Mouse (Mus musculus): Measurements from ENCODE around the gene Rgs14. TPM values are rescaled to one million over a fixed set of nuclear protein-coding genes. Genes with fewer than 3 reads are reported as not detected.

Gene Rgs14
- polyA plus RNA-seq, 1 experiment = 3.6 TPM

DNA sequence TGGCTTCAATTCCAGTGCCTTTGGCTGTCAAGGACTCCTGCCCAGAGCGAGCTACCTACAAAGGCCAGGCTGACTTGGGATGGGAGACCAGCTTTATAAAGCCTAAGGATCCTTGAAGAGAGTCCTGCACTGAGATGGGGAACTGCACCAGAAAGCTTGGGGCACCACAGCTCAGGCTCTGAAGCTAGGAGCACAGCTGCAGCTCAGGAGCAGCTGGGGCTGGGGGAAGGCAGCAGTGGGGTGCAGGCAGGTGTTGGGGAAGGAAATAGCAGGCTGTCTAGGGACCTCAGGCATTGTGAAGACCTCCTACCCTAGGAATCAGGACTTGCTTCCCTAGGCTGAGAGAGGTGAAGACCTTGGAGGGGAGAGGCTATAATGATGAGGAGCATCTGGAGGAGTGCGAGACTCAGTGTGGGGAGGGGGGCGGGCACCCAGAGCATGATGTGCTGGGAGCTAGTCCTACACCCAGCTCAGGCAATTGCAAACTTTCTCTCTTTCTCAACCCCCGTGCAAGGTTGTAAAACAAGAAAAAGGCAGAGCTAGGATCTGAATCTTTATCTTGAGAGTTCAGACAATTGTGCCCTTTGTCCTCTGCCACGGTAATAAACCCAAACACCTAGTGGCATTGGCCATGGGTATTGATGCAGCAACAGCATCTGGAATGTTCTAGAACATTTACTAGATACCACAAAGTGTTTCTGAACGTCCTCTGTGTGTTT is 4.8 kb downstream of the Rgs14 start:
- H3K27me3 ChIP-seq (ENCODE audit: control insufficient read depth, insufficient read depth, low read length, poor library complexity, severe bottlenecking) = no peaks in the 10 kb centered on the region

DNA sequence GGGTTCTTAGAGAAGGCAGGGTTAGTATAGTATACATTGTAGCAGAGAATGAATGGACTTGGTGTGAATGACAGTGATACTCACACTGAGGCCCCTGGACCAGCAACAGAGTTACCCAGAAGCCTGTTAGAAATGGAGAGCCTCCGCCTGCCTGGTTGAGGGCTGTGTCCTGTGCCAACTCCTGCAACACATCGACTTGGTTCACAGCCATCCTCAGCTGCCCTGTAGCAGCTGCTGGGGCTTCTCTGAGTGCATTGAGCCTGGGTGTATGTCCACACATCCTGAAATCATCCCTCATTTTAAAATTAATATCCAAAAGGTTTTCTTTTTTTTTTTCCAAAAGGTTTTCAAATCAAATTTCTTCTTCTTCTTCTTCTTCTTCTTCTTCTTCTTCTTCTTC is 6.3 kb downstream of the Rgs14 start:
- no peaks in the 10 kb centered on the region for H3K36me3 ChIP-seq (ENCODE audit: control insufficient read depth, insufficient read depth, low read length, poor library complexity, severe bottlenecking)
- H3K4me1 ChIP-seq (ENCODE audit: control insufficient read depth, insufficient read depth, low read length) = peaks cover 5% of the 10 kb centered on the region
- TF ChIP-seq EP300 (IDR thresholded peaks at IDR 0.05; ENCODE audit: insufficient read depth, low read depth, low read length) (no peak), CTCF (IDR thresholded peaks at IDR 0.05; ENCODE audit: low read depth, low read length) (no peak), POLR2A (IDR thresholded peaks at IDR 0.05; ENCODE audit: insufficient read depth, low read length) (no peak)
- no peaks in the 10 kb centered on the region for H3K9me3 ChIP-seq (replicated peaks; ENCODE audit: control insufficient read depth, insufficient read depth, low read length, poor library complexity, severe bottlenecking)
- H3K4me3 ChIP-seq (ENCODE audit: low read depth, low read length) = no peak overlapping the region
- no peak overlapping the region for H3K27ac ChIP-seq (ENCODE audit: insufficient read depth, low read length)
- H3K27me3 ChIP-seq (ENCODE audit: control insufficient read depth, insufficient read depth, low read length, poor library complexity, severe bottlenecking) = no peaks in the 10 kb centered on the region
- no peak overlapping the region for H3K9ac ChIP-seq (ENCODE audit: low read depth, poor library complexity, severe bottlenecking)

More for the DNA sequence above, 4.8 kb downstream of the Rgs14 start:
- Histone ChIP-seq H3K9me3 (replicated peaks; ENCODE audit: control insufficient read depth, insufficient read depth, low read length, poor library complexity, severe bottlenecking) (no peaks in the 10 kb centered on the region), H3K4me3 (ENCODE audit: low read depth, low read length) (no peak overlapping the region), H3K36me3 (ENCODE audit: control insufficient read depth, insufficient read depth, low read length, poor library complexity, severe bottlenecking) (no peaks in the 10 kb centered on the region), H3K27ac (ENCODE audit: insufficient read depth, low read length) (no peak overlapping the region), H3K4me1 (ENCODE audit: control insufficient read depth, insufficient read depth, low read length) (peaks cover 5% of the 10 kb centered on the region), H3K9ac (ENCODE audit: low read depth, poor library complexity, severe bottlenecking) (no peak overlapping the region)
- TF ChIP-seq POLR2A (IDR thresholded peaks at IDR 0.05; ENCODE audit: insufficient read depth, low read length) = no peak
- TF ChIP-seq EP300 (IDR thresholded peaks at IDR 0.05; ENCODE audit: insufficient read depth, low read depth, low read length) = no peak
- no peak for TF ChIP-seq CTCF (IDR thresholded peaks at IDR 0.05; ENCODE audit: low read depth, low read length)

DNA sequence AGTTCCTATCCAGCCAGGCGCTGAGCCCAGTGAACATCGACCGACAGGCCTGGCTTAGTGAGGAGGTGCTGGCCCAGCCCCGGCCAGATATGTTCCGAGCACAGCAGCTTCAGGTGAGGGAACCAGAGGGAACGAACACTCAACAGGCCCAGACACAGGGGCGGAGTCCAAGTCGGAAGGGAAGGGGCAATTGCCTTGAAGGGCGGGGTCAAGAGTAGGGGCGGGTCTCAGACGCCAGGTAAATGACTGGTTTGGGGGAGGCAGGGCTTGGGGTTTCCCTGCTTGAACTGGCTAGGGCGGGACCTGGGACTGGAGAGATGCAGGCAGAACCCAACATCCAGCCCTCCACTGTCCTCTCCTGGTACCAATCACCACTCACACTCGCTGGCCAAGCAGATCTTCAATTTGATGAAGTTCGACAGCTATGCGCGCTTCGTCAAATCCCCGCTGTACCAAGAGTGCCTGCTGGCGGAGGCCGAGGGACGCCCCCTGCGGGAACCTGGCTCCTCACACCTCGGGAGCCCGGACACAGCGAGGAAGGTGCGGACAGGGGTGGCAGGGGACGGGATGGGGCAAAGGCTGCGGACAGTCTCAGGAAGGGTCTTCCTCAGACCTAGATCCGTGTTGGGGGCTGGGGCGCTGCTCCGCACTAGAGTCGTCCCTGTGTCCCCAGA is 9.5 kb downstream of the Rgs14 start:
- H3K27ac ChIP-seq (ENCODE audit: insufficient read depth, low read length) = no peak overlapping the region
- peak; percentile 35 for TF ChIP-seq CTCF (IDR thresholded peaks at IDR 0.05; ENCODE audit: low read depth, low read length)
- TF ChIP-seq POLR2A (IDR thresholded peaks at IDR 0.05; ENCODE audit: insufficient read depth, low read length) = peak; percentile 62
- peak; percentile 14; the same call in 1 of the 2 replicates for TF ChIP-seq EP300 (IDR thresholded peaks at IDR 0.05; ENCODE audit: insufficient read depth, low read depth, low read length)
- no peaks in the 10 kb centered on the region for H3K9me3 ChIP-seq (replicated peaks; ENCODE audit: control insufficient read depth, insufficient read depth, low read length, poor library complexity, severe bottlenecking)
- 0 out of 2 replicates have a peak overlapping the region, but pooled peaks have one; percentile 32 for H3K9ac ChIP-seq (ENCODE audit: low read depth, poor library complexity, severe bottlenecking)
- no peaks in the 10 kb centered on the region for H3K36me3 ChIP-seq (ENCODE audit: control insufficient read depth, insufficient read depth, low read length, poor library complexity, severe bottlenecking)
- peak overlapping the region; percentile 57 for H3K4me3 ChIP-seq (ENCODE audit: low read depth, low read length)
- H3K4me1 ChIP-seq (ENCODE audit: control insufficient read depth, insufficient read depth, low read length) = peaks cover 8% of the 10 kb centered on the region
- no peaks in the 10 kb centered on the region for H3K27me3 ChIP-seq (ENCODE audit: control insufficient read depth, insufficient read depth, low read length, poor library complexity, severe bottlenecking)

DNA sequence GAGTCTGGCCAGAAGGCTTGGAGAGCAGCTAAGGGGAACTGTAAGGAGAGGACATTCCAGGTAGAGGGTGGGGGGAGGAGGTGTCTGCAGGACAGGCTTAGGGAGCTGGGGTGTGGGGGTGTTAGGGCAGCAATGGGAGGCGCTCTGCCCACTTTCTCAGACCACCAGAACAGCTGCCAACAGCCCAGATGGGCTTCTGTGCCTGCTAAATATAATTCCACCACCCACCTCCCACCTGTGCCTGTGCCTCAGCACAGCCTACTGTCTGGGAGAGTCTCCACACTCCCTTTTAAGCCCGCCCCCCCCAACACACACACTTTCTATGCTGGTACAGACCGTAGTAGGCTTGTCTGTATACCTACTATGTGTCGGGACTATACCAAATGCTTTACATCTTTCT is 12.3 kb downstream of the Rgs14 start:
- Histone ChIP-seq H3K4me1 (ENCODE audit: control insufficient read depth, insufficient read depth, low read length) (peaks cover 8% of the 10 kb centered on the region), H3K27me3 (ENCODE audit: control insufficient read depth, insufficient read depth, low read length, poor library complexity, severe bottlenecking) (no peaks in the 10 kb centered on the region), H3K4me3 (ENCODE audit: low read depth, low read length) (no peak overlapping the region), H3K9ac (ENCODE audit: low read depth, poor library complexity, severe bottlenecking) (no peak overlapping the region), H3K27ac (ENCODE audit: insufficient read depth, low read length) (no peak overlapping the region), H3K9me3 (replicated peaks; ENCODE audit: control insufficient read depth, insufficient read depth, low read length, poor library complexity, severe bottlenecking) (no peaks in the 10 kb centered on the region), H3K36me3 (ENCODE audit: control insufficient read depth, insufficient read depth, low read length, poor library complexity, severe bottlenecking) (no peaks in the 10 kb centered on the region)
- TF ChIP-seq POLR2A (IDR thresholded peaks at IDR 0.05; ENCODE audit: insufficient read depth, low read length) (no peak), EP300 (IDR thresholded peaks at IDR 0.05; ENCODE audit: insufficient read depth, low read depth, low read length) (no peak), CTCF (IDR thresholded peaks at IDR 0.05; ENCODE audit: low read depth, low read length) (no peak)

DNA sequence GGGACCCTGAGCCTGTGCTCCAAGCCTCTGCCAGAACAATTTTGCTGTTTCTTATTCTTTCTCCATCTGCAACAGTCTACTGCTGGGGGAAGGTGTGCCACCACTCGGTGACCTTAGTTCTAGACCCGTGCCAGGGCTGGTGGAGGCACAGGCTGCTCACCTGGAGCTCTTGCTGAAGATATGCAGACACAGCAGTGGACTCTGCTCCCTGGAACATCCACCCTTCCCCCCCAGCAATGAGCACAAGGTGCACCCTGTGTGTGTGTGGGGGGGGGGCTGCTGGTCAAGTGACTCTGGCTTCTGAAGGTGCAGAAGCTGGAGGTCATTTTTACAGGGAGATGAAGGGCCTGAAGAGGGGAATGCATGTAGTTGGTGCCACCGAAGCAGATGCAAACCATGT is 21.1 kb downstream of the Rgs14 start:
- Histone ChIP-seq H3K9ac (ENCODE audit: low read depth, poor library complexity, severe bottlenecking) (no peak overlapping the region), H3K9me3 (replicated peaks; ENCODE audit: control insufficient read depth, insufficient read depth, low read length, poor library complexity, severe bottlenecking) (no peaks in the 10 kb centered on the region), H3K4me1 (ENCODE audit: control insufficient read depth, insufficient read depth, low read length) (no peaks in the 10 kb centered on the region), H3K4me3 (ENCODE audit: low read depth, low read length) (no peak overlapping the region), H3K27me3 (ENCODE audit: control insufficient read depth, insufficient read depth, low read length, poor library complexity, severe bottlenecking) (no peaks in the 10 kb centered on the region), H3K36me3 (ENCODE audit: control insufficient read depth, insufficient read depth, low read length, poor library complexity, severe bottlenecking) (no peaks in the 10 kb centered on the region), H3K27ac (ENCODE audit: insufficient read depth, low read length) (no peak overlapping the region)
- no peak for TF ChIP-seq CTCF (IDR thresholded peaks at IDR 0.05; ENCODE audit: low read depth, low read length)
- TF ChIP-seq EP300 (IDR thresholded peaks at IDR 0.05; ENCODE audit: insufficient read depth, low read depth, low read length) = no peak
- no peak for TF ChIP-seq POLR2A (IDR thresholded peaks at IDR 0.05; ENCODE audit: insufficient read depth, low read length)

DNA sequence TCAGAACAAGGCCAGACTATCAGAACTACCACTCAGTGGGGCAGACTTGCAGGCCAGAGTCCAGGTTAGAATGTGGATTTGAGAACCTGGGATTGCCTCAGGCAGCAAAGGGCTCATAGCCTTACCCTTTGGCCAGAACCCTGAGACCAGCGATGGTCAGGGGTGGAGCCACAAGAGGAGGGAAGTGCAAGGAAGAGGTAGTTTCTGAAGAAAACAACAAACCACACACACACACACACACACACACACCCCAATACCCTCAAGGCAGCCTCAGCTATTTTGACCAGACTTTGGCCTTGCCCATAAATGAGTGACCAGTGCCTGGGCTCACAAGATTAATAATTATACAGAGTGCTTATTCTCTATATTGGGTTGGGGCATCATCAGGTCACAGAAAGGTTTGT is 22.1 kb downstream of the Rgs14 start:
- Histone ChIP-seq H3K4me3 (ENCODE audit: low read depth, low read length) (no peak overlapping the region), H3K4me1 (ENCODE audit: control insufficient read depth, insufficient read depth, low read length) (no peaks in the 10 kb centered on the region), H3K36me3 (ENCODE audit: control insufficient read depth, insufficient read depth, low read length, poor library complexity, severe bottlenecking) (no peaks in the 10 kb centered on the region), H3K9ac (ENCODE audit: low read depth, poor library complexity, severe bottlenecking) (no peak overlapping the region), H3K27me3 (ENCODE audit: control insufficient read depth, insufficient read depth, low read length, poor library complexity, severe bottlenecking) (no peaks in the 10 kb centered on the region), H3K27ac (ENCODE audit: insufficient read depth, low read length) (no peak overlapping the region), H3K9me3 (replicated peaks; ENCODE audit: control insufficient read depth, insufficient read depth, low read length, poor library complexity, severe bottlenecking) (no peaks in the 10 kb centered on the region)
- no peak for TF ChIP-seq CTCF (IDR thresholded peaks at IDR 0.05; ENCODE audit: low read depth, low read length)
- no peak for TF ChIP-seq EP300 (IDR thresholded peaks at IDR 0.05; ENCODE audit: insufficient read depth, low read depth, low read length)
- TF ChIP-seq POLR2A (IDR thresholded peaks at IDR 0.05; ENCODE audit: insufficient read depth, low read length) = no peak
